Mouse (Mus musculus) stomach, embryonic 15.5 days (tissue): ENCODE data around the gene Cks2. TPM values are rescaled to one million over a fixed set of nuclear protein-coding genes. Genes with fewer than 3 reads are reported as not detected.
"Not testable (repeated sequence)": the region's sequence is repeated elsewhere in the genome, so short reads cannot be mapped to it uniquely, and the experiment has no call there.

ENCODE experiments used
- ATAC-seq: fragments of 200-750 bp; cut with Nextera tagmentation; 2 replicates; pipeline ENCODE4 v1.8.0; 2017; ENCODE audit warnings: low read depth, moderate number of reproducible peaks, moderate TSS enrichment; ENCODE audit not compliant: insufficient read depth, low FRiP score
- H3K27ac ChIP-seq: fragments of 300-500 bp; sonication (generic); 2 replicates; pipeline ENCODE4 v1.5.1; 2015; ENCODE audit warnings: mild to moderate bottlenecking, inconsistent platforms
- H3K27me3 ChIP-seq: fragments of 300-500 bp; sonication (generic); replicated peaks from 2 replicates; pipeline ENCODE4 v1.6.1; 2015; ENCODE audit warnings: inconsistent platforms
- H3K36me3 ChIP-seq: fragments of 300-500 bp; sonication (generic); 2 replicates; pipeline ENCODE4 v1.6.1; 2015; ENCODE audit warnings: inconsistent platforms
- H3K4me1 ChIP-seq: fragments of 300-500 bp; sonication (generic); 2 replicates; pipeline ENCODE4 v1.6.1; 2015; ENCODE audit warnings: inconsistent platforms
- H3K4me2 ChIP-seq: fragments of 300-500 bp; sonication (generic); 2 replicates; pipeline ENCODE4 v1.6.1; 2015; ENCODE audit warnings: mild to moderate bottlenecking, inconsistent platforms
- H3K4me3 ChIP-seq: fragments of 300-500 bp; sonication (generic); replicated peaks from 2 replicates; pipeline ENCODE4 v1.5.1; 2015; ENCODE audit warnings: inconsistent platforms
- H3K9ac ChIP-seq: fragments of 300-500 bp; sonication (generic); 2 replicates; pipeline ENCODE4 v1.6.1; 2015; ENCODE audit warnings: inconsistent platforms
- H3K9me3 ChIP-seq: fragments of 300-500 bp; sonication (generic); 2 replicates; pipeline ENCODE4 v1.6.1; 2016; ENCODE audit warnings: inconsistent platforms
- WGBS: fragments of 180-500 bp; shearing (Covaris S2); methylation state at CpG from one replicate; pipeline ENCODE4 v1.1.7; 2015; 5-methylcytosine and 5-hydroxymethylcytosine counted together
- polyA plus RNA-seq: library from polyadenylated mRNA; unstranded; fragments of >200 nt; fragmentation: Nextera tagmentation; extraction: Ambion mirVana; gene quantifications from 2 replicates; pipeline ENCODE4 v1.2.1, GENCODE M21; 2015

Cks2 gene
- polyA plus RNA-seq, 1 experiment from 2014 or later, result 342 TPM

- Histone ChIP-seq H3K9ac (no peak overlapping the region), H3K36me3 (no peaks in the 10 kb centered on the region), H3K4me1 (no peaks in the 10 kb centered on the region), H3K27me3 (no peaks in the 10 kb centered on the region), H3K4me3 (no peak overlapping the region), H3K9me3 (no peaks in the 10 kb centered on the region), H3K4me2 (no peak overlapping the region), H3K27ac (no peak overlapping the region)
- WGBS, result 21% methylated on average over 12 of the region's 12 CpGs
- no peak for ATAC-seq
These were observed 28.5 kb upstream of the Cks2 start for GRCm38 (mm10) chr13:51616417-51617044.

GRCm38 (mm10) chr13:51617306-51617705 is 27.7 kb upstream of the Cks2 start:
- 59% methylated on average over 1 of the region's 1 CpGs for WGBS
- no peaks in the 10 kb centered on the region for H3K4me1 ChIP-seq
- H3K4me3 ChIP-seq, result no peak overlapping the region
- no peaks in the 10 kb centered on the region for H3K9me3 ChIP-seq
- no peak overlapping the region for H3K27ac ChIP-seq
- no peaks in the 10 kb centered on the region for H3K27me3 ChIP-seq
- no peak overlapping the region for H3K9ac ChIP-seq
- no peak for ATAC-seq
- no peak overlapping the region for H3K4me2 ChIP-seq
- H3K36me3 ChIP-seq, result no peaks in the 10 kb centered on the region

- Histone ChIP-seq H3K27ac (no peak overlapping the region), H3K4me3 (no peak overlapping the region), H3K27me3 (no peaks in the 10 kb centered on the region), H3K36me3 (no peaks in the 10 kb centered on the region), H3K4me2 (no peak overlapping the region), H3K9ac (no peak overlapping the region), H3K9me3 (no peaks in the 10 kb centered on the region), H3K4me1 (no peaks in the 10 kb centered on the region)
- 22% methylated on average over 6 of the region's 6 CpGs for WGBS
- no peak for ATAC-seq
These were observed 27.2 kb upstream of the Cks2 start for GRCm38 (mm10) chr13:51617861-51618260.

- H3K27ac ChIP-seq, result no peak overlapping the region
- no peaks in the 10 kb centered on the region for H3K9me3 ChIP-seq
- ATAC-seq, result no peak
- H3K9ac ChIP-seq, result no peak overlapping the region
- no peaks in the 10 kb centered on the region for H3K36me3 ChIP-seq
- no peaks in the 10 kb centered on the region for H3K4me1 ChIP-seq
- H3K4me2 ChIP-seq, result no peak overlapping the region
- H3K27me3 ChIP-seq, result no peaks in the 10 kb centered on the region
- H3K4me3 ChIP-seq, result no peak overlapping the region
- WGBS, result 26% methylated on average over 9 of the region's 9 CpGs
These were observed 26.4 kb upstream of the Cks2 start for GRCm38 (mm10) chr13:51618602-51619001.

- ATAC-seq, result no peak
- Histone ChIP-seq H3K9me3 (no peaks in the 10 kb centered on the region), H3K4me3 (no peak overlapping the region), H3K9ac (no peak overlapping the region), H3K36me3 (no peaks in the 10 kb centered on the region), H3K4me1 (no peaks in the 10 kb centered on the region), H3K4me2 (no peak overlapping the region), H3K27me3 (no peaks in the 10 kb centered on the region), H3K27ac (no peak overlapping the region)
- WGBS, result 85% methylated on average over 5 of the region's 5 CpGs
These were observed 22.4 kb upstream of the Cks2 start for GRCm38 (mm10) chr13:51622626-51623025.

GRCm38 (mm10) chr13:51623678-51624077 is 21.4 kb upstream of the Cks2 start:
- ATAC-seq, result no peak
- H3K4me2 ChIP-seq, result no peak overlapping the region
- no peaks in the 10 kb centered on the region for H3K9me3 ChIP-seq
- H3K27me3 ChIP-seq, result no peaks in the 10 kb centered on the region
- H3K9ac ChIP-seq, result no peak overlapping the region
- no peak overlapping the region for H3K27ac ChIP-seq
- H3K4me3 ChIP-seq, result no peak overlapping the region
- H3K36me3 ChIP-seq, result no peaks in the 10 kb centered on the region
- 90% methylated on average over 2 of the region's 2 CpGs for WGBS
- no peaks in the 10 kb centered on the region for H3K4me1 ChIP-seq

- H3K36me3 ChIP-seq, result no peaks in the 10 kb centered on the region
- no peak for ATAC-seq
- no peaks in the 10 kb centered on the region for H3K4me1 ChIP-seq
- H3K27ac ChIP-seq, result no peak overlapping the region
- H3K4me3 ChIP-seq, result no peak overlapping the region
- no peak overlapping the region for H3K9ac ChIP-seq
- no peaks in the 10 kb centered on the region for H3K27me3 ChIP-seq
- H3K9me3 ChIP-seq, result no peaks in the 10 kb centered on the region
- no peak overlapping the region for H3K4me2 ChIP-seq
- 74% methylated on average over 6 of the region's 6 CpGs for WGBS
These were observed 16.7 kb upstream of the Cks2 start for GRCm38 (mm10) chr13:51628273-51628848.

GRCm38 (mm10) chr13:51631354-51631992 is 13.6 kb upstream of the Cks2 start:
- H3K4me1 ChIP-seq, result no peaks in the 10 kb centered on the region
- H3K4me2 ChIP-seq, result no peak overlapping the region
- H3K27ac ChIP-seq, result no peak overlapping the region
- H3K9ac ChIP-seq, result no peak overlapping the region
- H3K9me3 ChIP-seq, result no peaks in the 10 kb centered on the region
- no peak for ATAC-seq
- 77% methylated on average over 15 of the region's 15 CpGs for WGBS
- no peaks in the 10 kb centered on the region for H3K27me3 ChIP-seq
- no peaks in the 10 kb centered on the region for H3K36me3 ChIP-seq
- H3K4me3 ChIP-seq, result no peak overlapping the region

GRCm38 (mm10) chr13:51632560-51633218 is 12.3 kb upstream of the Cks2 start:
- Histone ChIP-seq H3K36me3 (no peaks in the 10 kb centered on the region), H3K27me3 (no peaks in the 10 kb centered on the region), H3K4me1 (no peaks in the 10 kb centered on the region), H3K27ac (no peak overlapping the region), H3K4me2 (no peak overlapping the region), H3K9me3 (no peaks in the 10 kb centered on the region), H3K9ac (no peak overlapping the region), H3K4me3 (no peak overlapping the region)
- 76% methylated on average over 5 of the region's 5 CpGs for WGBS
- ATAC-seq, result no peak

- WGBS, result 37% methylated on average over 6 of the region's 9 CpGs
- H3K27ac ChIP-seq, H3K9me3 ChIP-seq: not testable (repeated sequence)
These were observed 9.6 kb upstream of the Cks2 start for GRCm38 (mm10) chr13:51635384-51635783.

GRCm38 (mm10) chr13:51638958-51639357 is 6.1 kb upstream of the Cks2 start:
- Histone ChIP-seq H3K4me1 (no peaks in the 10 kb centered on the region), H3K27ac (no peak overlapping the region), H3K4me3 (no peak overlapping the region), H3K36me3 (no peaks in the 10 kb centered on the region), H3K4me2 (no peak overlapping the region), H3K27me3 (no peaks in the 10 kb centered on the region), H3K9me3 (no peaks in the 10 kb centered on the region), H3K9ac (no peak overlapping the region)
- no peak for ATAC-seq
- WGBS, result 78% methylated on average over 4 of the region's 4 CpGs

More at GRCm38 (mm10) chr13:51635384-51635783, 9.6 kb upstream of the Cks2 start:
- not testable (repeated sequence) for H3K4me3 ChIP-seq, H3K4me2 ChIP-seq, ATAC-seq, H3K27me3 ChIP-seq, H3K36me3 ChIP-seq, H3K4me1 ChIP-seq, H3K9ac ChIP-seq

- Histone ChIP-seq H3K4me2 (no peak overlapping the region), H3K4me1 (no peaks in the 10 kb centered on the region)
These were observed 3.6 kb upstream of the Cks2 start for GRCm38 (mm10) chr13:51641424-51641823.

More at GRCm38 (mm10) chr13:51641424-51641823, 3.6 kb upstream of the Cks2 start:
- H3K4me3 ChIP-seq, result no peak overlapping the region
- no peak overlapping the region for H3K27ac ChIP-seq
- 83% methylated on average over 3 of the region's 3 CpGs for WGBS
- H3K27me3 ChIP-seq, result no peaks in the 10 kb centered on the region
- no peak for ATAC-seq
- H3K36me3 ChIP-seq, result no peaks in the 10 kb centered on the region
- H3K9ac ChIP-seq, result no peak overlapping the region
- no peaks in the 10 kb centered on the region for H3K9me3 ChIP-seq
